Mouse (Mus musculus) kidney, adult 9 months (tissue): ENCODE data around the gene Vps13d.

Source experiments
- DNase-seq: peaks from one replicate; pipeline ENCODE4 v3.0.0; 2022

Gene Vps13d

DNA sequence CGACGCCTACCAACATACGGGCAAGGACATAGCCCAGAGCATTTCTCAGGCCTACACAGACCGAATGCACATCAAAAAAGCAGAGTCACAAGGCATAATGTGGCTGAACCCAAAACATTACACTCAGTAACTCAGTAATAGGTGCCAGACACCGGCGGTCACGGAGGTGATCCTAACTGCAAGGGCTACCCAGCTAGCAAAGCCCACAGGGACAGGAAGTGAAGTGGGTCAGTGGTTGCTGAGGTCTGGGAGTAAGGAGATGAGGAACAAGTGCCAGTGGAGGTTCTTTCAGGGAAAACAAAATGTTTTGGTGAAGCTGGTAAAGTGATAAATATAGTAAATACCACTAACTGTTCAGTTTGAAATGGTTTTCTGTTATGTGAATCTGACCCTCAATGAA lies 121.1 kb downstream of the Vps13d start:
- DNase-seq: peak; percentile 26

DNA sequence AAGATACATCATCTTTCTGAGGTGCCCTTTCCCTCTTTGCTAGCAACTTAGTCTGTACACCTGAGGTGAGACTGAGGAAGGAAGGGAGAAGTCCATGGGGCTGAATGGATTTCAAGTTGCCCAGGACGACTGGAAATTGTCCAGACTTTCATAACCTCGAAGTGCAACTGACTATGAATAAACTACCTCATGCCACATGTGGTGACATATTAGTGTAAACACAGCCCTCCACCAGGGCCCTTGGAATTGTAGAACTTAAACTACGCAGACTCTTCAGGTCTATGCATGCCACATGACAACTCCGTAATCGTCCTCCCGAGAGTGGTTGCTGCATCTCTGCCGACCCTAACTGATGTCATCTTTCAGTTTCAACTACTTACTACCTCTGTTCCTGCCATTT lies 122.9 kb downstream of the Vps13d start:
- DNase-seq: no peak

DNA sequence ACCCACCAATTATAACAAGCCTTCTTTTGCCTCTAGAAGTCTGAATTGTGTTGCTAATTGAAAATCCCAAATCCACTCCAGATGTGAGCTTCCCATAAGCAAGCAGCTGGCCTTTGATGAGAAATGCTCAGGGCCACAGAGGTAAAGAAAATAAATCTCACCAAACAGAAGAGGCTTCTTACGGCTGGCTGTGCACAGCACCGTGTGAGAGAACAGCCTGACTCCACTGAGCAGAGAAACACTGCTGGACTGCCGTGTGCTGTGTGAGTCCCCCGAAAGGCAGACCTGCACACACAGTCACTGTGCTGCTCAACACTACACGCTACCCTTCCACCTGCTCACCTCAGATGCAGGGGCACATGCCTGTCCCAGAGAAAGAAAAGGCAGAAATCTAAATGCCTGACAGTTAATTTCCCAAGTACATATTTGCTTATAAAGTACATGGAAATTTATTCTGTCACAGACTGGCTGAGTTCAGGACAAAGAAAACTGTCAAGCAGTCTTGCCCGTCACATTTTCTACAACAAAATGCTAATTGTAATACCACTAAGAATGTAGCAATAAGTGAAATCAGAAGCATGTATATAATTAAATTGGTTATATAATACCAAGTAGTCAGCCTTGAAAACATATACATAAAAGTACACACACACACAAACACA lies 127.7 kb downstream of the Vps13d start:
- no peak for DNase-seq

DNA sequence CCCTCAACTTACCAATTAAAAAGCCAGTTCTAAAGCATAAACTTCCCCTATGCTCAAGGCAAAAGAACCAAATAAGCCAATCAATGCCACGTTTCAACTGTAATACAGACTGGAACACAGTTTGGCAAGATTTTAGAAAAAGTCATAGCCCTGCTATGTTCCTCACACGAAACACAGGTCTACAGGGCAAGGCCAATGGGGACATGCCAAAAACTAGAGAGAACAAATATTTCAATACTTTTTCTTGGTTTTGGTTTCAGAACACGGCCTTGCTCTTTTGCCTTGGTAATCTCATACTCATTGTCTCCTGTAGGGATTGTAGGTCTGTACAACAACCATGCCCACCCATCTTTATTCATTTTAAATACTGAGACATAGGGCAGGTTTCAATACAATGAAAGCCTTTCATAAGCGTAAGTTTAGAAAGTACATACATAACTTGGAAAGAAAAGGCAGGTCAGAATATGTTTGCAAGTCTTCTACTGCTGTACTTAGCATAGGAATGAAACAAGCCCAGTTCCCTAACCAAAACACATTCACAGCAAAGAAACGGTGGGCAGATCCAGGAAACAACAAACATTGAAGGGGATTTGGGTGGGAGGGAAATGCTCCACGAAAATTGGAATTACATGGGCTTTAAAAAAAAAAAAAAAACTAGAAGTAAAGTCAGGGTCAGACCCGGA lies 128.3 kb downstream of the Vps13d start:
- no peak for DNase-seq

DNA sequence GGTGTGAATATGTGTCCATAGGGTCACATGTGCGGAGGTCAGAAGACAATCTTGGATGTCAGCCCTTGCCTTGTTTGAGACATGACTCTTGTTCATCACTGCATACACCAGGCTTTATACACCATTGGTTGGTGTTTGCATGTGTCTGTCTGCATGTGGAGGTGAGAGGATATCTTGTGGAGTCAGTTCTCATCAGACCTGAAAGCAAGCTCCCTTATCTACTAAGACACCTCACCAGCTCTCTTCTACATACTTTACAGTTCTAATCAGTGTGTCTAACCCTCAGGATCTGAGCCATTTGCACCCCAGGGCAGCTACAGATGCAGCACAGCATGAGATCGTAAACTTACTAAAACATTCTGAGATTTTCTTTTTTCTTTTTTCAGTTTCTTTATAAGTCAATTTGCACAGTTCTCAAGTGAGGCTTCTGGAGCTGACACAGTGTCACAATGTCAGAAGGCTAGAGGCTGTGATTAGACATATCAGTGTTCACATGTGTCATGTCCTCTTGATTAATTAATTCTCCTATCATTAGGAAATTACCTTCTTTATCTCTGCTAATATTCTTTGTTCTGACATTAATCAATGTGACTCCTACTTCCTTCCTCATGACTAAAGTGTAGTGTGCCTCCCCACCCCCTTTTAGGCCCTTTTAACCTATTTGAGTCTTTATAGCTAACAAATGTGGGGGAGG lies 135.9 kb downstream of the Vps13d start:
- no peak for DNase-seq

DNA sequence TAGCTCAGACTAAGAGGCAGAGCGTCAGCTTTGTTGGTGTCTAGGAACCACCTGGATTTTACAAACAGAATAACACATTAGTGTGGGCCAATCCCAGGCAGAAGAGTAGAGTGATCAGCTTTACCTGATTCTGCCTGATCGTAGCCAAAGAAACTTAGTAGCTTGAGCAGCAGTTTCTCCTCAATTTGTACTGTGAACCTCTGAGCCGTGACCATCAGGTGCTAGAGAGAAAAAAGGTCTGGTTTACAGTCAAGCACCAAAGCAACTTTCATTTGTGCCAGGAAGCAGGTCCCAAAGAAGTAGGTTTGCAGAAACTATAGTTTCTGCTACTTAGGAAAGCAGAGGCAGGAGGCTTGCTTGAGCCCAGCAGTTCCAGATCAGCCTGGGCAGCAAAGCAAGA lies 138.5 kb downstream of the Vps13d start:
- DNase-seq: peak; percentile 74

DNA sequence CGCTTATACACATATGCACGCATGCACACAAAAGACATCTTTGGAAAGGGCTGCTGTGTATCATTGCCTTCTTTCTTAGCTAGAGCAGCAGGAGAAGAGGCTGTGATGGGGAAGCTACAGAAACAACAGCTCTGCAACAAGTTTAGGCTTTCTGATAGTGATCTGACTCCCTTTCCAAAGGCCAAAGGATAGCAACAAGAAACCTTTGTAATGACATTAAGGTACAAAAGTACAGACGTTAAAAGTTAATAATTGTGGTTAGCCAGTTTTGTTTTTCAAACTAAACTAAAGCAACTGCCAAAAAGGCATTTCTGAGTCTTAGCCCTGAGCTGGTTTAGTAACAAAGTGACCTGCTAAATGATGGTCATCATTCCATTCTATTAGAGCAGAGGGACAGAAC lies 139.0 kb downstream of the Vps13d start:
- DNase-seq: peak; percentile 78

DNA sequence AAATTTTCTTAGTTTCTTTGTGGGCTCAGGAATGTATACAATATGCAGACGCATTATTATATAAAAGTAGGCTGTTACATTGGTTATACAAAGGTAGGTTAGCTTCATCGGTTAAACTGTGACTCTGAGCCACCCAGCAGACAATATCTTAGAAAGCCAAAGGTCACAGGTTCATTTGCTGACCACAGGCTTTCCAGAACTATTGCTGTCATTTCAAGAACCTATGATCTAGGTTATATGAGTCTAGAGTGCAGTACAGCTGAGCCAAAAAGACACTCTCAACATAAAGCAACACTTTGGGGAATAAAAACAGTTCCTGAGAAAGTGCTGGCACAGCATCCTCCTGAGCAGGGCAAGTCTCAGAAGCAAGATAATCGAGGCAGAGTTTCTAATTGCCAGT lies 140.4 kb downstream of the Vps13d start:
- peak; percentile 81 for DNase-seq

DNA sequence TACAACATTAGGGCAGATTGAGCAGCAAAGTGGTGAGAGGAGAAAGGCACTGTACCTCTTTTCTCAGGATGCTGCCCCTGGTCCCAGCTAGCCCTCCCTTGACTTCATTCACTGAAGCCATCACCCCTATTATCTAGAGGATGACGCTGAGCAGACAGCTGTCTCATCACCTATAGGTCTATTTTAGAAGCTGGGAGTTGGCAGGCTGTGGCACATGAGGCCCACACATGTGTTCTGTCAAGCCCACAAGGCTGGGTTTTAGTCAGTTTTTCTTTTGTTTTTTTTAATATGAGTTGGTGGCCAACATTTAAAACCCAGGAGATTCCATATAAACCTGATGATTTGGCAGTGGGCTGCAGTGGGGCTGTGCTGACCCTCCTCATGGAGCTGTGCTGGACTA lies 142.1 kb downstream of the Vps13d start:
- no peak for DNase-seq

DNA sequence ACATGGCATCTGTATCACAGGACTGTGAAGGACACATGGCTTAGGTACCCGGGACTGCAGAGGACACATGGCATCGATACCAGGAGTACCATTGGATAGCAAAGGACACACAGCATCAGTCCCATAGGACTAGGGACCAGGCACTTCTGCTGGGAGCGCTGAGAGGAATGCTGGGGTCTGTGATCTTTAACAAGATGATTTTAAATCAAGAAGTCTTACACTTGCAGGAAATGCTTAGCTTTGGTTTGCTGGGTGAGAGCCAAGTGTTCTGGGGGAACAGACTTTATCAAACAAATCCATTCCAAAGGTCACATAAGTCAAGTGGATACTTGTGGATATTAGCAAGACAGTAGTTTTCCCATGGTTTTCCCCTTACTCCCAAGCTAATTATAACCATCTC lies 142.5 kb downstream of the Vps13d start:
- peak; percentile 80 for DNase-seq

DNA sequence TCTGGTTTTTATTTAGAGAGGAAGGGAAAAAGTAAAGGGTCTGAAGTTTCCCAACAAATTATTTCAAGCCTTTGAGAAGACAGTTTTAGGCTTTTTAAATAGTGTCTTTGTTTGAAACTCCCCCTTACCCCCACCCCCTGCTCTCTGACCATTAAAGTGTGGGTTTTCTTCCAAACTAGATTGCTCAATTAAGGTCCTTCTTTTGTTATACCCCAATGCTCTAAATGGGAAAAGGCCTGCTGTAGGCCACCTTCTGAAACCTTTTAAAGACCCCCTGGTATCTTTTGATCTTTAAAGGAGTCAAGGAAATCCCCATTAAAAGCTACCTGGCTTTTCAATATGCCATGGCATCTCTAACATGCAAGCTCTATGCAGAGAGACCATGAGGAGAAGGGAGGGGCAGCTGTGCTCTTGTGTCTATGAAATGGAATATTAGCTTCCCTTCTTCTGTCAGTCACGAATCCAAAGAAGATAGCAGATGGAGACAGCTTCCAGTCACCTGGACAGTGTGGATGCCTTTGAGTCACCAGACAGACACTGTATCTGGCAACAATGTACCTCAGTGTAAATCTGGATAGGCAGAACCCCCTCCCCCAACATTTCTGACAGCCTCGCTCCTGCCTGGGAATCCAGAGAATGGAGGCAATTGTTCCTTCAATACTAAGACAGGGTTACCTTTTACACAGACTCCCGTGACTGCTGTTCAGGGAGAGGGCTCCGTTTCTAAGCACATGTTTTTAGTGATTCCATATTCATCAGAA lies 143.4 kb downstream of the Vps13d start:
- no peak for DNase-seq

DNA sequence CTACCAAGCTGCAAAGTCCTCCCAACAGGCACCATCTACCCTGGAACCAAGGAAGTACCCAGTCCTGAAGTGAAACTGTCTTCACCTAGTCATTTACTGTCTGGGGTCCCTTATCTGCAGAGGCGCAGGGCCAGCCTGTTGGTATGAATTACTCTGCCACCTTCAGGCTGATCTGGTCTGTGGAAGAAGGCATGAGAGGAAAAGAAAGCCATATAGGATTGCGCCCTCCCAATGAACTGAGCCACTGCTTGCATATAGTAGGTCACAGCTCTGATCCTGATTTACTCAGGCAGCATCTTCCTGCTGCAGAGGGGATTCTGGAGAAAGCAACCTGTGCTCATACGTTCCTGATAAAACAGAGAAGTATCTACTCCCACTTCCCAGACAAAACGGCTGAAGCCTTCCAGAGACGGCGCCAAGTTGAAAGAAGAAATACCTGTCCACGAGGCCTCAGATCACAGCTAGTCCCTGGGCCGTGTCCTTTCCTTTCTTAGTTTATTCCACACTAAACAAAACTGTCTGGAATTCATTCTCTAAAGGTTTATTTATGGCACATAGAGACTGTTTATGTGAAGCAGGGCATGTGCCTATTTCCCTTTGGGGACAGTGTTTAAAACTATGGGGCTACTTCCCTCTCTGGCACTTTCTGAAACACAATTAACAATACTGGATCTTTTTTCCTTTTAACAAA lies 144.1 kb downstream of the Vps13d start:
- DNase-seq: no peak

DNA sequence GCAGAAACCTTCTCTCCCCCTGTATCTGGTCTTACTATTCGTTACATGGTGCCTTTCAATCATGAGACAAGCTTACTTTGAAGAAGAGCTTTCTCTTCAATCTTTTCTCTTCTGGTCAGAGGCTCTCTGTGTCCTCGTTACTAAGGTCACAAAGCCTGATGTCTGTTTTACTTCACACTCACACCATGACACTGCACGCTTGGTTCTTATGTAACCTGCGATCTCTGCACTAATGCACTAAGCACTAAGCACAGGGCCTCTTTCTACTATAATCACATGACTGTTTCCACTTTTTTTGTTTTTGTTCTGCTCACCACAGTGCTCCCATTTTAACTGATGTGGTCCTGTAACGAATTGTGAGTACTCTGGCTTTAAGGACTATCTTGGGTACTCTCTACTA lies 146.8 kb downstream of the Vps13d start:
- no peak for DNase-seq

DNA sequence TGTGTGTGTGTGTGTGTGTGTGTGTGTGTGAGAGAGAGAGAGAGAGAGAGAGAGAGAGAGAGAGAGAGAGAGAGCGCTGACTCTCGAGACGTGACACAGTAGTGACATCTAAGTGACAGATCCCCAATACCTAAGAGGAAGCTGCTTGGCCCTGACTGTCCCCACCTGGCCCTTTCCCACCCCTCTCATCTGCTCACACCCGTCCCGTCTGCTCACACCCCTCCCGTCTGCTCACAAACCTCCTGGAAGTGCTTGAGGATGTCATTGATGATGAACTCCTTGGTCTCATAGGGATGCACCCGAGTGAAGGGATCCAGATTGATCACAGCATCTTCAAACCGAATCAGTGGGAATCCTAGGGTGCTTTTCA lies 148.8 kb downstream of the Vps13d start:
- no peak for DNase-seq

DNA sequence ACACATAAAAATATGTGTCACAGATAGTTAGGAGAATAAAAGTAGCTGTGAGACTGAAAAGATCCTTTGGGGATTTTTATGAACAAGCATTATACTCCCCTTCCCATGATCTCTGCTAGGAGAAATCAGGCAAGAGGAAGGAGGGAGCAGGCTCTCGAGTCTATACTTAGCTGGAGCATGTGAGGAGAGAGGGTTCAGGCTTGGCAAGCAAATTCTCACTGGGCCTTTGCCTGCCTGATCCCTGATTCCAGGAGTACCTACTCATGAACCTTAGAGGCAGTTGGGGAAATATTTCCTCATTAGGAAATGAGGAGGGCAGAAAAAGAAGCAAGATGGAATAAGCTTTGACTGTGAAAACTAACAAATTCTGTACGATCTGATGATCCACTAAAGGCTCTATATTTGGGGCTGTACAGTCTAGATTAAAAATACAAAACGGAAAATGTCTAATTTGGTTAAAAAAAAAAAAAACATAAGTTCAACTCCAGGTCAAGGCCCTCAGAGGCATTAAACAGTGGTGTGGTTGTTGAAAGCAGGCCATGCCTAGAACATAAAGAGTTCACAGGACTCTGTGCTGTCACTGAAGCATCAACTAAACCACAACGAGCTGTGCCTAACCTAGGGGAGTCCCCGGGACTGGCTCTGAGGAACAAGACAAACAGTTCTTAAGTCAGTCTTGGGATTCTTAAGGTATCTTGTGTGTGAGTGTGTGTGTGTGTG lies 149.3 kb downstream of the Vps13d start:
- DNase-seq: no peak

DNA sequence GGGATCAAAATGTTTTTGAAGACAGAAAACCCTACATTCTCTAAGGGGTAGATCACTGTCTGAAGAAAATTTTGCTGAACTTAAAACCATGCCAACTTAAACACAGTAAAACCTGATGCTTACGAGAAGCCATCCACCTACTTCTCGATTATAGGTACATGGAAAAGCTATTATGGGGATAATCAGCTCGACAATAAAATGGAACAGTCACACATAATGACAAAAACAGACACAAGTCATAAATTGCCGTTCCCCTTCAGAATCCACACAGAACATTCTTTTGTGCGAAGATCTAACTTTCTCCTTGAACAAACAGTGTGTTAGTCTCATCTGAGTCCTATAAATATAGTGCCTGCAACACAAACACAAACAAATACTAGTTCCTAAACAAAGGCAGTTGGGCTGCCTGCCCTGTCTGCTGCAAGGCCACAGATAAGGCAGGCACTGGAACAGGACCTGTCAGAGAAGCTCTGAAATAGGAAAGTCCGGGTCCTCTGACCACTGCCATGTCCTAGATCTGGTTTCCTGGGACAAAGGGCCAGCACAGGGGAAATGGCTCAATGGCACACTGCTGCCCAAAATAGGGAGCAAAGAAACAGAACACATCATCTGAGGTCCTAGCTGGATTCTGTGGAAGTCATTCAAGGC lies 153.5 kb downstream of the Vps13d start:
- DNase-seq: no peak

DNA sequence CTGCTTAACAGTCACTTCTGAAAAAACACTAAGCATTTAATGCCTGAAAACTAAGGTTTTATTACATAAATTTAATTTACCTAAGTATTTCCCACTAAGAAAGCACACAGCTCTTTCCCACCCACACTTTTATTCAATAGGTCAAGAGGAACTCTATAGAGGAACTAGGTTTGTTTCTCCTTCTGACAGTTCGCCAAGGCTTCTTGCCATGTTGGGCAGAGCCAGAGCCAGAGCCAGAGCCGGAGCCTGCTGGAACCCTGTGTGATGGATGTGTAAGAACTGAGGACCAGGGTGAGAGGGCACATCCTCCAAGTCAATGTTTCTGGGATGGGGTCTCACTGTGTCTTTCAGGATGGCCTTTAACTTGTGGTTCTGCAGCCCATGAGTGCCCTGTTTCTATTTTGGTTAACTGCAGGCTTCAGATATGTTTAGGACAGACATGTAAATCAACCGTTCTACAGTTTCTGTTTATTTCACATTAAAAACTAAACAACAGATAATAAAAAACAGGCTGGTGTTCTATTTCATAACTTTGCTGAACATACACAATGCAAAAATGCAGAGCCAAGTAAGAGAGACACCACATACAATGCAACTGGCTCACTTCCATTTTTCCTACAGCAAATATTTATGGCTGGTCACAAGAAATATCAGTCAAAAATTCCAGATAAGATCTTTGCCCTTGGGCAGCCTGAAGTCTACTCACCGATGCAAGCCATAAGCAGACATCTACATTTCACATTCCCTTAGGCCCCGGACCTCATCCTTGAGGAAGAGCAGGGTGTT lies 157.0 kb downstream of the Vps13d start:
- no peak for DNase-seq

DNA sequence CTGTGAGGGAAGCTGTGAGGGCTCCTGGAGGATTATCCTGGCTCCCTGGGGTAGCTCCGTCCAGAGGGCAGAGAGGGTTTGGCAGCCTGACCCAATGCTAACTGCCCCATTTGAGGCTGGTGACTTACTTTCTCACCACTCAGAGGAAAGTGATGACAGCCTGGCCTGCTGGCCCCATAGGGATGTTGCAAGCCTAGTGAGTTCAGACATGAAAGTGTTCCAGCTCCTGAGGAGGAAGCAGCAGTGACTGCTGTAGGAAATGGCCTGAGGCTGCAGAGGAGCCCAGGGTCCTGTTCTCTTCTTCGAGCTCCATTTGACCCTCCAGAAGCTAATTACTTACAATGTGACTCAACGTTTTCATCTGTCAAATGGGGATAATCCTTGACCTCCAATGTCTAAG lies 157.8 kb downstream of the Vps13d start:
- DNase-seq: no peak

DNA sequence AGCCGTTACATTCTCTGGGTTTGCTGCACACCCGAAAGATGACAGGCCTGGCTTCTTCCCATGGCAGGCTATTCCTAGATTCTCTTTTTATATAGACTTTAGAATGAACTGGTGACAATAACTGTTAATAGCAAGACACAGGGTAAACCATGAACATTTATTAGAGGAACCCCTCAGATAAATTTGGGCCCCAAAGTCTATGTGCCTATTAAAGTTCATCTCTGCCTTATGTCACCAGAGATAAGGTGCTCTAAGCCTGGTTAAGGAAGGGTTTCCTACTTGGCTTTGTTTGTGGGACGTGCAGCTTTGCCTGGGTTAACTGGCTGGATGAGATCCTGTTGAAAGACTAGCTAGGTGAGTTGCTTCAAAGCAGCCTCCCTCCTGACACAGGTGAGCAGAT lies 159.4 kb downstream of the Vps13d start:
- DNase-seq: no peak

DNA sequence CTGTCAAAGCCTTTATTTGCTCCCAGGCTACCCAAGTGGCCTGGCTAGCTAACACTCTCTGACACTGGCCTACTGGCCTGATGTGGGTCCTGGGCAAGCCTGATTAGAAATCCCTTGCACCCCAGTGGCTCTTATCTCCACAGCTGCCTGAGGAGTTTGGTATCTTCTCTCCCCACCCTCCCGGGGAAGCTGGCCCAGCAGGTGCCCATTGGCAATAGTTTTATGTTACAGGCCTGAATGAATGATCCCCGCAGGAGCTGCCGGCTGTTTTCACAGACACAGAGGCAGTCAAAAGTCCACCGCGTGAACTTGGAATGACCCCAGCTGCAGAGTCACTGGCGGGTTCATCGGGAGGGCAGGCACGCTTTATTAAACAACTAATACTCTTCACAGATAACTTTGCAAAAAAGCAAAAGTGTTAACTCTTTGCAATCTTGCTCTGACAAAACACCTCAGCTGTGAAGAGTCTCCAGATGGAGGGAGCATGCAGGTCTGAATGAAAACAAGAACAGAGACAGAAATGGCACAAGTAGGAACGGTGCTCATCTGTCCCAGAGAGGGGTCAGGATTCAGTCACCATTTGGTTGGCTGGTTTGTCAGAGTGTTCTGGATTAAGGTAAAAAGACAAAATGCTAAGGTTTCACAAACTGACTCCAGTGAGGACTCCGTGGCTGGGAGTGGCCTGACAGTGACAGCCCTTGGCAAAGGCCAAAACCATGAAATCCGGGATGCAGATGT lies 160.1 kb downstream of the Vps13d start:
- DNase-seq: peak; percentile 92
